Mouse (Mus musculus) neural tube, embryonic 15.5 days (tissue): ENCODE measurements around the gene Kat5. TPM values are rescaled to one million over a fixed set of nuclear protein-coding genes. Genes with fewer than 3 reads are reported as not detected.
A peak's percentile ranks its signal among the peaks of the same experiment; 100 is the strongest.

Experiments
- ATAC-seq: fragments of 200-750 bp; cut with Nextera tagmentation; 2 replicates; pipeline ENCODE4 v1.8.0; 2017; ENCODE audit warnings: mild to moderate bottlenecking, moderate TSS enrichment, moderate library complexity; ENCODE audit not compliant: low FRiP score
- H3K27ac ChIP-seq: fragments of 300-500 bp; sonication (generic); replicated peaks from 2 replicates; pipeline ENCODE4 v1.5.1; 2015; ENCODE audit warnings: mild to moderate bottlenecking, inconsistent platforms
- H3K27me3 ChIP-seq: fragments of 300-500 bp; sonication (generic); replicated peaks from 2 replicates; pipeline ENCODE4 v1.6.1; 2015; ENCODE audit warnings: inconsistent platforms
- H3K36me3 ChIP-seq: fragments of 300-500 bp; sonication (generic); 2 replicates; pipeline ENCODE4 v1.6.1; 2015; ENCODE audit warnings: inconsistent platforms
- H3K4me1 ChIP-seq: fragments of 300-500 bp; sonication (generic); 2 replicates; pipeline ENCODE4 v1.6.1; 2015; ENCODE audit warnings: inconsistent platforms
- H3K4me2 ChIP-seq: fragments of 300-500 bp; sonication (generic); 2 replicates; pipeline ENCODE4 v1.6.1; 2015; ENCODE audit warnings: inconsistent platforms, mild to moderate bottlenecking, moderate library complexity
- H3K4me3 ChIP-seq: fragments of 300-500 bp; sonication (generic); replicated peaks from 2 replicates; pipeline ENCODE4 v1.5.1; 2015; ENCODE audit warnings: mild to moderate bottlenecking, inconsistent platforms
- H3K9ac ChIP-seq: fragments of 300-500 bp; sonication (generic); replicated peaks from 2 replicates; pipeline ENCODE4 v1.6.1; 2015; ENCODE audit warnings: mild to moderate bottlenecking, inconsistent platforms
- H3K9me3 ChIP-seq: fragments of 300-500 bp; sonication (generic); replicated peaks from 2 replicates; pipeline ENCODE4 v1.6.1; 2016; ENCODE audit warnings: inconsistent platforms
- WGBS: fragments of 180-500 bp; shearing (Covaris S2); methylation state at CpG from one replicate; pipeline ENCODE4 v1.1.7; 2015; ENCODE audit warnings: mixed read lengths; 5-methylcytosine and 5-hydroxymethylcytosine counted together
- polyA plus RNA-seq: library from polyadenylated mRNA; unstranded; fragments of >200 nt; fragmentation: Nextera tagmentation; extraction: Ambion mirVana; gene quantifications from 2 replicates; pipeline ENCODE4 v1.2.1, GENCODE M21; 2015

Gene Kat5
- polyA plus RNA-seq, 1 experiment from 2014 or later, result 66.2 TPM

DNA sequence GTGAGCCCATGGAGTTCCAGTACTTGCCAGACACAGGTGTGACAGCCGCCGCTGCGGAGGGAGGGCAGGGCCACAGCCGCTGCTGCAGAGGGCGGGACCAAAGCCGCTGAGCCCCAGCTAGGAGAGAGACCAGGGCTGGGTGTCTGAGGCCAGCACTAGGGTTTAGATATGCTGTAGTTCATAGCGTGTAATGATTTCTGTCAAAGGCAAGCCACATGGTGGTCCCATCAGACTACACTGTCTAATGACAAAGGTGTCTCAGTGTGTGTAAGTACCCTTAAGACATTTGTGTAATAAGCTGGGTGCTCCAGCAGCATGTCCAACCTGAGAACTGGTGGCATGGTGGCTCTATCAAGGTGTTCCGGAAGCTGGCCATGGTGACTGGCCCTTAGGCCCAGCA, 31.6 kb upstream of the Kat5 start:
- no peak overlapping the region for H3K27ac ChIP-seq
- peaks cover 26% of the 10 kb centered on the region for H3K4me1 ChIP-seq
- H3K27me3 ChIP-seq, result no peaks in the 10 kb centered on the region
- H3K4me2 ChIP-seq, result no peak overlapping the region
- no peaks in the 10 kb centered on the region for H3K9me3 ChIP-seq
- 88% methylated on average over 8 of the region's 8 CpGs for WGBS
- H3K36me3 ChIP-seq, result peaks cover 70% of the 10 kb centered on the region
- no peak for ATAC-seq
- no peak overlapping the region for H3K9ac ChIP-seq
- no peak overlapping the region for H3K4me3 ChIP-seq

DNA sequence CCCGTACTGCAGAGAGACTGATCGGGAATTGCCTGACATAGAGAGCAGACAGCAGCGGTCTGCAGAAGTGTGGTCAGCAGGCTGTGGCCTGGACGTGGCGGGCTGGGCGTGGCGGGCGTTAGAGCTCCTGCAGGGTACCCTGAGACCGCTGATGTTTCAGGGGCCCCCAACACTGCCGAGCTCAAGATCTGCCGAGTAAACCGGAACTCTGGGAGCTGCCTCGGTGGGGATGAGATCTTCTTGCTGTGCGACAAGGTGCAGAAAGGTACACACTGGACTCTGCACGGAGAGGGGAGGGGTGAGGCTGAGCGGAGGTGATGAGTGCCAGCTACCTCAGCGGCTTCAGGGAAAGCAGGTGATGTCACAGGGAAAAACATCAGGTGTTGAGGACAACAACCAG, 31.0 kb upstream of the Kat5 start:
- no peak for ATAC-seq
- Histone ChIP-seq H3K27me3 (no peaks in the 10 kb centered on the region), H3K9me3 (no peaks in the 10 kb centered on the region), H3K4me1 (peaks cover 32% of the 10 kb centered on the region), H3K36me3 (peaks cover 65% of the 10 kb centered on the region), H3K4me2 (no peak overlapping the region), H3K4me3 (no peak overlapping the region), H3K9ac (no peak overlapping the region), H3K27ac (no peak overlapping the region)
- 93% methylated on average over 17 of the region's 17 CpGs for WGBS

DNA sequence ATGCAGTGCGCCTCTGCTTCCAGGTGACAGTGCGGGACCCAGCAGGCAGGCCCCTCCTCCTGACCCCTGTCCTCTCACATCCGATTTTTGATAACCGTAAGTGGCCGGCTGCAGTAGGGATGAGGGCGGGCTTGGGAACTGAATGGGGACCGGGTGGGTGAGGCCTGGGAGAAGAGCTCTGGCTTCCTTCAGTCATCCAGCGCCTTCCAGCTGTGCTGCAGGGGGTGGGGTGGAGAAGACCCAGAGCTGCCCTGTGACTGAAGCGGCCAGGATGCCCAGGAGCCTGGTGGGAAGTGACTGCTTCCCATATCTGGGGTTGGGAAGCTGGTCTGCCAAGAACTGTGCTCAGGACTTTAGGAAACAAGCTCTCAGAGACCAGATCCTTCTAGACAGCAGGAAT, 30.3 kb upstream of the Kat5 start:
- 71% methylated on average over 9 of the region's 9 CpGs for WGBS
- Histone ChIP-seq H3K4me2 (no peak overlapping the region), H3K27me3 (no peaks in the 10 kb centered on the region), H3K36me3 (peaks cover 58% of the 10 kb centered on the region), H3K9me3 (no peaks in the 10 kb centered on the region), H3K27ac (no peak overlapping the region), H3K4me3 (no peak overlapping the region), H3K4me1 (peaks cover 32% of the 10 kb centered on the region), H3K9ac (no peak overlapping the region)
- ATAC-seq, result no peak

DNA sequence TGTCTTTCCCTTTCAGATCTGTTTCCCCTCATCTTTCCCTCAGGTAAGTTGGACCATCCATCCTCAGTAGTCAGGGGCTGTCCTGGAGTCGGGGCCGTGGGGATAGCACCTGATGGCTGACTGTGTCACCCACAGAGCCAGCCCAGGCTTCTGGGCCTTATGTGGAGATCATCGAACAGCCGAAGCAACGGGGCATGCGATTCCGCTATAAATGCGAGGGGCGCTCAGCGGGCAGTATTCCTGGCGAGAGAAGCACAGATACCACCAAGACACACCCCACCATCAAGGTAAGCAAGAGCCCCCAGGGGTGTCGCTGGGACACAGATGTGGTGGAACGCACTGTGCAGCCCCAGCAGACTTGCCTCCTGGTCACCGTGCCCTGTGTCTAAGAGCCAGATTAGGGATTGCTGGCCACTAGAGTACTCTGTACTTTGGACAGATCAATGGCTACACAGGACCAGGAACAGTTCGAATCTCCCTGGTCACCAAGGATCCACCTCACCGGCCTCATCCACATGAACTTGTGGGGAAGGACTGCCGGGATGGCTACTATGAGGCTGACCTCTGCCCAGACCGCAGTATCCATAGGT, 28.5 kb upstream of the Kat5 start:
- H3K9ac ChIP-seq, result peak overlapping the region; percentile 88
- H3K36me3 ChIP-seq, result peaks cover 40% of the 10 kb centered on the region
- H3K9me3 ChIP-seq, result no peaks in the 10 kb centered on the region
- peak overlapping the region; percentile 92 for H3K27ac ChIP-seq
- peak overlapping the region; percentile 89 for H3K4me3 ChIP-seq
- H3K4me2 ChIP-seq, result peak overlapping the region; percentile 91
- H3K4me1 ChIP-seq, result peaks cover 32% of the 10 kb centered on the region
- ATAC-seq, result no peak
- WGBS, result 89% methylated on average over 18 of the region's 18 CpGs
- no peaks in the 10 kb centered on the region for H3K27me3 ChIP-seq

DNA sequence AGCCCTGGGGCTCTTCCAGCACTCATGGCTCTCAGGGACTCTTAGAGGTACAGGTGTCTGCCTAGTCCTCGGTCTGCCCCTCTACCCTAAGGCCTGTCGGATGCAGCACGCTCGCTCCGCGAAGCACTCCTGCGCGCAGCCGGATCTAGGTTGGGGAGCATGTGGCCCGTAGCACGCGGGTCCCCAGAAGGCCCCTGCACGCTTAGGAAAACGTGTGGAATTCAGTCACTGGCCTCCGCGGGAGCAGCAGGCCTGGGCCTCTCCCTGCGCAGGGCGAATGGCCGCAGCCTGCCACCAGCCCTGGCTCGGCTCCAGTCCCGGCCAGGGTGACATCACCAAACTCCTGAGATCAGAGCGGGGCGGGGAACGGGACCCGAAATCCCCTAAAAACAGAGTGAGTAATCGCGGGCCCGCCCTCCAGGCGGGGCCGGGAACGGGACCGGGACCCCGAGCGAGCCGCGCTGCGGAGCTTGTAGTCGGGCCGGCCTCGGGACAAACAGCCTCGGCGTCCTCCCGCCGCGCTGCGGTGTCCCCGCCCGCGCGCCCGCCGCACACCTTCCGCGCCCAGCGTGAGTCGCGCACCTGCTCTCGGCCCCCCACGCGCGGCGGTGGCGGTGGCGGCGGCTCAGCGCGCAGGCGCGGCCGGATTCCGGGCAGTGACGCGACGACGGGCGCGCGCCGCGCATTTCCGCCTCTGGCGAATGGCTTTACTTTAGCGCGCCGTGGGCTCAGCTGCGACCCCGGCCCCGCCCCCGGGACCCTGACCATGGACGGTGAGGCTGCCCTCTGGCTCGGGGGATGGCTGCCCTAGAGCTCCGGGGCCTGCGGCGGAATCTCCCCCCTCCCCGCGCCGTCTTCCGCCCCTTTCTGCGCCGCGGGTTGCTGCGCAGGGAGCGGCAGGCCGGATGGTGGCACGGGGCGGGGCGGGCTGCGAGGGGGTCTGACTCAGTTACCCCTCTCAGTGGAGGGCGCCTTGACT, 27.3 kb upstream of the Kat5 start, which contains the start of gene Rela:
Gene Rela, plus strand, starts transcription at position 415 of the 979 bp plus-strand sequence.
- under 1% methylated on average over 88 of the region's 109 CpGs for WGBS
- peak within 1 kb of the TSS; percentile 89 for H3K4me3 ChIP-seq
- H3K4me2 ChIP-seq, result peak within 1 kb of the TSS; percentile 91
- H3K9ac ChIP-seq, result peak within 1 kb of the TSS; percentile 88
- peak; percentile 89 for ATAC-seq
- H3K27ac ChIP-seq, result peak within 1 kb of the TSS; percentile 92
- H3K4me1 ChIP-seq, result peaks cover 32% of the 10 kb centered on the region
- H3K36me3 ChIP-seq, result peaks cover 29% of the 10 kb centered on the region
- no peaks in the 10 kb centered on the region for H3K9me3 ChIP-seq
- no peaks in the 10 kb centered on the region for H3K27me3 ChIP-seq

DNA sequence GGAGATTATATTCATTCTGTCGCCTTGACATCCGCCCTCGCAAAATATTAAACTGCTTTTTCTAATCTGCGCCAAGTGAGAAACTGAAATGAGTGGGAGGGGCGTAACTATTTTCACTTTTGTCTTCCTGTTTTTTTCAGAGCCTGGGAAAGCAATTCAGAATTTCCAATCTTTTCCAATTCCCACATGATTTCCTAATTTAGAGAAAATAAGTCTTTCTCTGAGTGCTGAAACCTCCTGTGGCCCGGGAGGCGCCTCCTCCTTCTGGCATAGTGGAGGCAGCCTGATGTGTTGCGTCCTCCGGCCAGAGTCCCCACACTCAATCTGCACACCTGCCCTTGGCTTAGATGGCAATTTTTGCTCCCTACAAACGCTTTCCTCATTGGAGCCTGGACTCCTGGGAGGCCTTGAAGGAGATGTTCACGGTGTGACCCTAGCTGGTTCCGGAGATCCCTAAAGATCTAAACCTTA, 26.6 kb upstream of the Kat5 start:
- ATAC-seq, result 0 out of 2 replicates have a peak, but pooled peaks have one; percentile 1
- 41% methylated on average over 12 of the region's 12 CpGs for WGBS
- H3K4me2 ChIP-seq, result peak overlapping the region; percentile 91
- peak overlapping the region; percentile 92 for H3K27ac ChIP-seq
- H3K27me3 ChIP-seq, result no peaks in the 10 kb centered on the region
- peaks cover 32% of the 10 kb centered on the region for H3K4me1 ChIP-seq
- H3K36me3 ChIP-seq, result peaks cover 21% of the 10 kb centered on the region
- peak overlapping the region; percentile 88 for H3K9ac ChIP-seq
- no peaks in the 10 kb centered on the region for H3K9me3 ChIP-seq
- peak overlapping the region; percentile 89 for H3K4me3 ChIP-seq

DNA sequence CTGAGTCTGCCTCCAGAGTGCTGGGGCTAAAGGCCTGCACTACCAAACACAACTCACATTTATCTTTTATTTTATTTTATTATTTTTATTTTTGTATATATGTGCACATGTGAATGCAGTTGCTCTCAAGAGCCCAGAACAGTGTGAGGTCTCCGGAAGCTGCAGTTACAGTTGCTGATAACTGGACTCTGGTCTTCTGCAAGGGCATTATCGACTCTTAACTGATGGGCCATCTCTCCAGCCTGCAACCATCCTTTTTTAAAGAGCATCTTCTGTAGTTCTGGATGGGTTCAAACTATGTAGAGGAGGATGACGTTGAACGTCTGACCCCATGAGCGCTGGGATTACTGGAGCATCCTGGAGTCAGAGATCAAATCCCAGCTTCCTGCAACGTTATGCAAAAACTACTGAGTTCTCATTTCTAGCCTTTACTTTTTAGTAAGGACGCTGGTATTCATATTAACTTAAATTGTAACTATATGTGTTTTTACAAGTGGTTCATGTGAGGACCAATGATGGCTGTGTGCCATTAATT, 26.1 kb upstream of the Kat5 start:
- Histone ChIP-seq H3K27ac (peak overlapping the region; percentile 92), H3K36me3 (peaks cover 16% of the 10 kb centered on the region), H3K4me3 (peak overlapping the region; percentile 89; the same call in 1 of the 2 replicates), H3K27me3 (no peaks in the 10 kb centered on the region), H3K4me1 (peaks cover 30% of the 10 kb centered on the region), H3K9ac (no peak overlapping the region), H3K9me3 (no peaks in the 10 kb centered on the region), H3K4me2 (peak overlapping the region; percentile 91)
- WGBS, result 82% methylated on average over 7 of the region's 7 CpGs
- no peak for ATAC-seq

DNA sequence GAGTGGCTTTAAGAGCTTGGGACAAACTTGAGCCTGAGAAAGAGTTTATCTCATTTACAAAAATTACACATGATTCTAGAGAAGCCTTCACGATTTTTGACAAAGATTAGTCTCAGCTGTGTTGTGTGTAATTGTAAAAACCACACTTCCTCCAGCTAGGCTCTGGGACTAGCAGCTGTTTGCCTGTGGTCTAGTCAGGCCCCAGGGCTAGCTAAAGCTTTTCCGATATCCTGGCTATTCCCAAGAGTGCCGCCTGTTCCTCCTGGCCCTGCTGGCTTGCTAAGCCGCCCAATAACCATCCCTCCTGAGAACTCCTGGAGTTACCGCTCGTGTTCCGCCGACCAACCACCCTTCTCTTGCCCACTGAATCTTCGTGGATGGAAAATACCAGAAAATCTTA, 22.1 kb upstream of the Kat5 start:
- H3K36me3 ChIP-seq, result no peaks in the 10 kb centered on the region
- H3K27me3 ChIP-seq, result no peaks in the 10 kb centered on the region
- ATAC-seq, result no peak
- H3K4me2 ChIP-seq, result no peak overlapping the region
- H3K9ac ChIP-seq, result no peak overlapping the region
- 75% methylated on average over 9 of the region's 9 CpGs for WGBS
- no peak overlapping the region for H3K4me3 ChIP-seq
- H3K27ac ChIP-seq, result no peak overlapping the region
- peaks cover 9% of the 10 kb centered on the region for H3K4me1 ChIP-seq
- no peaks in the 10 kb centered on the region for H3K9me3 ChIP-seq

DNA sequence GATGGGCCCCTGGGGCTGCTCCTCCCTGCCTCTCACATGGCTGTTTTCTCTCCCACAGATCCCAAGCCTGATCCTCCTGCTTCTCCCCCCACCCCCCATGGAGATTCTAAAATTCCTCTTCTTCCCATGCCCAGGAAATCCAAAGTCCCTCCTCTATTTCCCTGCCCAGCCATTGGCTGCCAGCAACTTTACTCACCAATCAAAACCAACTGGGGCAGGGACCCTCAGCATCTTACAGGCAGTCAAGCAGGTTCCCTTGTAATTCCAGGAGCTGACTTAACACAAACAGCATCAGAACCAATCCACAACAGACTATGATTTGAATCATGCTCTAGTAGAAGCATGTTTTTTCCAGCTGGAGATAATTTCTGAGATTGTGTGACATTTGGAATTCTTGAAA, 19.9 kb upstream of the Kat5 start:
- H3K36me3 ChIP-seq, result no peaks in the 10 kb centered on the region
- ATAC-seq, result no peak
- H3K27me3 ChIP-seq, result no peaks in the 10 kb centered on the region
- no peaks in the 10 kb centered on the region for H3K9me3 ChIP-seq
- H3K27ac ChIP-seq, result no peak overlapping the region
- no peaks in the 10 kb centered on the region for H3K4me1 ChIP-seq
- no peak overlapping the region for H3K4me2 ChIP-seq
- H3K9ac ChIP-seq, result no peak overlapping the region
- no peak overlapping the region for H3K4me3 ChIP-seq

DNA sequence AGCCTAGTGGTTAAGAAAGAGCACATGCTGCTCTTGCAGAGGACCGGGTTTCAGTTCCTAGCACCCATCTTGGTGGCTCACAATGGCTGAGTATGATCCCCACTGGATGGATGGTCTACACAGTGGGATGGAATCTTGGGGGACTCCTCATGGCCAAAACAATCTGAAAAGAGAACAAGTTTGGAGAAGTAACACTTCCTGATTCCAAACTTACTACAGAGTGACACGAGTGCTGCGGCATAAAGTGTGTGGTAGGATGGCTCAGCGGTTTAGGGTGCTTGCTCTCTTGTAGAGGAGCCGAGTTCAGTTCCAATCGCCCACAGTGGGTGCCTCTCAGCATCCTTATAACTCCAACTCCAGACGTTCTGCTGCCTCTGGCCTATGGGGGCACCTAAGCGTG, 15.3 kb upstream of the Kat5 start:
- ATAC-seq, result no peak
- no peak overlapping the region for H3K9ac ChIP-seq
- H3K9me3 ChIP-seq, result no peaks in the 10 kb centered on the region
- H3K4me1 ChIP-seq, result no peaks in the 10 kb centered on the region
- no peak overlapping the region for H3K4me2 ChIP-seq
- no peak overlapping the region for H3K27ac ChIP-seq
- H3K36me3 ChIP-seq, result no peaks in the 10 kb centered on the region
- no peak overlapping the region for H3K4me3 ChIP-seq
- H3K27me3 ChIP-seq, result no peaks in the 10 kb centered on the region
- WGBS, result 86% methylated on average over 8 of the region's 8 CpGs

DNA sequence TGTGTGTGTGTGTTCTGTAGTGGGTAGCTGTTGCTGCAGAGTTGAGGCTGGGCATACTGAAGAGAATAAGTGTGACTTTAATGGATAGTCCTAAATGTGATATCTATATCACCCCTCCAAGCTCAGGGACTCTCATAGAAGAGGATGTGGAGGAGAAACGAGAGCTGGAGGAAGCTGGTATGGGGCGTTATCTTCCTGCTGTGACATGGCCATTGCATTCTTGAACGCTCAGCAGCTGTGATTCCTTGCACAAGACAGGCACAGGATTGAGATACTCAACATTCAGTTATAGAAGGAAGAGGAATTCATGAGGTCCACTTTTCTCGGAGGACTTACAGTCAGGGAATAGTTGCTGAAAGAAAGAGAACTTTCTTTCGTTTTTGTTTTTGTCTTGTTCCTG, 11.8 kb upstream of the Kat5 start:
- Histone ChIP-seq H3K4me1 (no peaks in the 10 kb centered on the region), H3K9ac (no peak overlapping the region), H3K4me2 (no peak overlapping the region), H3K27me3 (0 out of 2 replicates have a peak, but pooled peaks cover 1% of the 10 kb centered on the region), H3K9me3 (no peaks in the 10 kb centered on the region), H3K27ac (no peak overlapping the region), H3K4me3 (no peak overlapping the region), H3K36me3 (no peaks in the 10 kb centered on the region)
- ATAC-seq, result no peak
- WGBS, result 84% methylated on average over 5 of the region's 5 CpGs
